ENCODE assay signal across 8 mouse cellular contexts in genomic region chr10:42957881-42958651, GRCm38 (mm10).
DNase-seq lines count a peak whose midpoint lies in the region; ATAC-seq lines count a peak whose summit lies in the region.

No protein-coding gene starts in this region.

- peak; percentile 94 for DNase-seq in heart, adult 11 months
- no peak for DNase-seq in heart, postnatal 25 days (ENCODE audit: low spot score)
- peak; percentile 72 to 84 for DNase-seq in cerebellum, postnatal 25 days
- DNase-seq in gastrocnemius, adult 8-10 months (ENCODE audit: low spot score in 2 of 2): peak; percentile 53 to 60
- peak; percentile 79 for DNase-seq in induced T-regulatory cell, adult 2 months (ENCODE audit: low read depth)
- peak; percentile 71 to 74 for DNase-seq in left cerebral cortex, postnatal 10 days (ENCODE audit: extremely low spot score in 1 of 2, low spot score in 2 of 2)
- peak; percentile 71 for DNase-seq in skeletal muscle tissue, adult 2 months (ENCODE audit: low read depth, low spot score)

- intact Hi-C loops in heart, postnatal 25 days (cut with DNase I): loop anchor here (2.0 to 5.0 kb wide), 2 partner anchors 31 to 419 kb away; no protein-coding TSS in a partner anchor
- intact Hi-C loops in left cerebral cortex, postnatal 10 days (cut with DNase I): no loop called here

- ATAC-seq in megakaryocyte progenitor cell, adult 5-6 weeks (replicated peaks; ENCODE audit: poor library complexity): peak; percentile 61
